In genomic region chr10:93799711-93800362, GRCm38 (mm10) we compare ENCODE assay signal across 18 mouse cellular contexts. TPM values are rescaled to one million over a fixed set of nuclear protein-coding genes. Genes with fewer than 3 reads are reported as not detected.
DNase-seq lines count a peak whose midpoint lies in the region; ATAC-seq and TF ChIP-seq lines count a peak whose summit lies in the region.
"Had no signal": no experiment of that assay in that cellular context is flagged by ENCODE, and none has a peak within 500 bp of the region (broad histone marks: within the 10 kb centered on the region; RNA-seq: fewer than 3 reads in every experiment).

No protein-coding gene starts in this region.

- no peak overlapping the region for H3K4me3 ChIP-seq in liver, adult 2 months (ENCODE audit: insufficient read depth, low read depth, low read length)
- H3K4me3 ChIP-seq in liver, postnatal 0 days (ENCODE audit: low read depth, low read length) = no peak overlapping the region
- no peak overlapping the region for H3K4me3 ChIP-seq in myocyte
- H3K4me3 ChIP-seq: heart, embryonic 13.5 days; layer of hippocampus, adult 2 months; neural tube, embryonic 13.5 days had no signal

- no peaks in the 10 kb centered on the region for H3K4me1 ChIP-seq in liver, adult 2 months (ENCODE audit: control insufficient read depth, insufficient read depth, low read length)
- no peaks in the 10 kb centered on the region for H3K4me1 ChIP-seq in liver, postnatal 0 days (ENCODE audit: insufficient read depth)
- H3K4me1 ChIP-seq: heart, embryonic 13.5 days; neural tube, embryonic 13.5 days had no signal

- TF ChIP-seq EP300 in liver, postnatal 0 days (IDR thresholded peaks at IDR 0.05; ENCODE audit: low read depth) = no peak

- no peaks in the 10 kb centered on the region for H3K27me3 ChIP-seq in liver, adult 2 months (ENCODE audit: control insufficient read depth, insufficient read depth, low read length)
- no peaks in the 10 kb centered on the region for H3K27me3 ChIP-seq in liver, postnatal 0 days (ENCODE audit: insufficient read depth, low read length)
- H3K27me3 ChIP-seq in myocyte (ENCODE audit: control insufficient read depth, insufficient read depth, insufficient read length) = no peaks in the 10 kb centered on the region
- H3K27me3 ChIP-seq: heart, embryonic 13.5 days; neural tube, embryonic 13.5 days had no signal

- no peak for TF ChIP-seq CTCF in liver, adult 2 months (IDR thresholded peaks at IDR 0.05; ENCODE audit: low read depth, low read length)
- TF ChIP-seq CTCF in liver, postnatal 0 days (IDR thresholded peaks at IDR 0.05; ENCODE audit: low read depth) = no peak

- WGBS in liver, adult 2 months = 72% methylated on average over 8 of the region's 8 CpGs
- WGBS in liver, postnatal 0 days (ENCODE audit: insufficient replicate concordance) = 73% methylated on average over 8 of the region's 8 CpGs

- H3ac ChIP-seq in myocyte (ENCODE audit: control insufficient read depth, insufficient read length) = no peak overlapping the region

- no peaks in the 10 kb centered on the region for H3K79me2 ChIP-seq in liver, adult 2 months (ENCODE audit: control insufficient read depth, insufficient read depth, low read length)
- H3K79me2 ChIP-seq in myocyte (ENCODE audit: control insufficient read depth, insufficient read depth) = no peaks in the 10 kb centered on the region

- no peak overlapping the region for H3K9ac ChIP-seq in liver, adult 2 months (ENCODE audit: low read depth, low read length)
- no peak overlapping the region for H3K9ac ChIP-seq in liver, postnatal 0 days (replicated peaks)
- H3K9ac ChIP-seq: heart, embryonic 13.5 days; neural tube, embryonic 13.5 days had no signal

- H3K36me3 ChIP-seq in liver, adult 2 months (ENCODE audit: control insufficient read depth, insufficient read depth, low read length) = no peaks in the 10 kb centered on the region
- no peaks in the 10 kb centered on the region for H3K36me3 ChIP-seq in liver, postnatal 0 days (replicated peaks; ENCODE audit: insufficient read depth, low read length)
- no peaks in the 10 kb centered on the region for H3K36me3 ChIP-seq in myocyte (ENCODE audit: control insufficient read depth, insufficient read depth)
- H3K36me3 ChIP-seq: heart, embryonic 13.5 days; neural tube, embryonic 13.5 days had no signal

- no peak for TF ChIP-seq POLR2A in liver, adult 2 months (IDR thresholded peaks at IDR 0.05; ENCODE audit: extremely low read depth, insufficient read depth, low read length)
- no peak for TF ChIP-seq POLR2A in myocyte (IDR thresholded peaks at IDR 0.05; ENCODE audit: insufficient read length, low read depth)

- DNase-seq in gastrocnemius, adult 18-20 months (ENCODE audit: low spot score) = peak; percentile 43
- no peak for DNase-seq in gastrocnemius, postnatal 36 days
- peak; percentile 13 for DNase-seq in liver, adult 2 months (ENCODE audit: extremely low read depth, low read depth, low spot score)
- no peak for DNase-seq in liver, postnatal 0 days
- DNase-seq in NIH3T3 (ENCODE audit: low read depth) = peak; percentile 64
- DNase-seq in frontal cortex, postnatal 14 days (ENCODE audit: low spot score in 2 of 2) = no peak
- no peak for DNase-seq in cerebellum, postnatal 14 days
- DNase-seq: adrenal gland, postnatal 10 days; cerebellum, adult 8-10 months; lung, adult 18-20 months; right cerebral cortex, adult 18-20 months had no signal

- H3K4me2 ChIP-seq in liver, postnatal 0 days (ENCODE audit: low read depth, low read length) = no peak overlapping the region
- peak overlapping the region; percentile 86 for H3K4me2 ChIP-seq in myocyte (ENCODE audit: low read depth)
- H3K4me2 ChIP-seq: heart, embryonic 13.5 days; neural tube, embryonic 13.5 days had no signal

- intact Hi-C loops in gastrocnemius, postnatal 36 days (cut with DNase I) = no loop called here

- no peak for ATAC-seq in liver, postnatal 0 days

- H3K9me3 ChIP-seq in liver, postnatal 0 days (ENCODE audit: low read length) = no peaks in the 10 kb centered on the region
- H3K9me3 ChIP-seq: heart, embryonic 13.5 days; neural tube, embryonic 13.5 days had no signal

- no peak overlapping the region for H3K27ac ChIP-seq in liver, adult 2 months (replicated peaks; ENCODE audit: insufficient read depth, low read depth, low read length)
- no peak overlapping the region for H3K27ac ChIP-seq in liver, postnatal 0 days (ENCODE audit: low read depth)
- H3K27ac ChIP-seq: heart, embryonic 13.5 days; layer of hippocampus, adult 2 months; macrophage; neural tube, embryonic 13.5 days had no signal

TF ChIP-seq in myocyte, 11 proteins besides CTCF, POLR2A, EP300 and RAD21:
- TF ChIP-seq SRF (IDR thresholded peaks at IDR 0.05; ENCODE audit: control insufficient read depth, insufficient read length, low read depth) (peak; percentile 69), MYOG (IDR thresholded peaks at IDR 0.05; ENCODE audit: control insufficient read depth in 1 of 3, insufficient read depth in 1 of 3, insufficient read length in 2 of 3, low read depth in 2 of 3) (no peak), USF1 (IDR thresholded peaks at IDR 0.05; ENCODE audit: low read depth) (no peak), POLR2AphosphoS2 (IDR thresholded peaks at IDR 0.05; ENCODE audit: insufficient read length, low read depth) (no peak), E2F4 (IDR thresholded peaks at IDR 0.05; ENCODE audit: insufficient read depth) (no peak), TCF3 (IDR thresholded peaks at IDR 0.05; ENCODE audit: insufficient read length, low read depth) (no peak), MYOD1 (IDR thresholded peaks at IDR 0.05; ENCODE audit: control insufficient read depth in 1 of 3, insufficient read length in 2 of 3, low read depth in 2 of 3) (no peak)

RNA-seq across cellular contexts. Expression of gene Usp44, which starts 31.5 kb away (rescaled TPM):
- total RNA-seq in gastrocnemius, adult 18-20 months (2021) = under 1 TPM; 0.17 to 0.57 TPM
- total RNA-seq in gastrocnemius, postnatal 36 days (2021) = under 1 TPM; 0.22 to 0.46 TPM
- not detected in 2 replicates for total RNA-seq in liver, adult 2 months (2014; rRNA removed)
- not detected in 2 replicates for polyA plus RNA-seq in liver, adult 2 months (2012; rRNA removed)
- polyA plus RNA-seq in liver, postnatal 0 days (2015; fragmentation: Nextera tagmentation; extraction: Ambion mirVana) = 0.22 and 0.23 TPM in 2 replicates
- polyA plus RNA-seq in myocyte (2012; fragmentation: generic; extraction: Trizol) = 0.17 TPM
- total RNA-seq: adrenal gland, postnatal 10 days; layer of hippocampus, adult 2 months; left cerebral cortex, adult 18-20 months had no signal
- polyA plus RNA-seq: macrophage; spleen, adult 2 months had no signal

Comparison
In these comparisons a context has a peak if more than half of its experiments do, and no peak if none do; other contexts are left out.
1. DNase-seq: peak in gastrocnemius, adult 18-20 months (single experiment), liver, adult 2 months (single experiment) and NIH3T3 (single experiment); none in gastrocnemius, postnatal 36 days (0 of 2), liver, postnatal 0 days (single experiment), frontal cortex, postnatal 14 days (0 of 2) and cerebellum, postnatal 14 days (0 of 2).